Mouse (Mus musculus): Measurements from ENCODE around the gene Trappc2l. TPM values are rescaled to one million over a fixed set of nuclear protein-coding genes. Genes with fewer than 3 reads are reported as not detected.
"Not testable (repeated sequence)": the region's sequence is repeated elsewhere in the genome, so short reads cannot be mapped to it uniquely, and the experiment has no call there.

Gene Trappc2l
- polyA plus RNA-seq, 1 experiment from 2014 or later: 59.8 TPM

- WGBS: 89% methylated on average over 2 of the region's 2 CpGs
- Histone ChIP-seq H3K27me3 (ENCODE audit: control insufficient read depth, insufficient read depth, low read length) (no peaks in the 10 kb centered on the region), H3K4me1 (ENCODE audit: control insufficient read depth, insufficient read depth, low read length) (peaks cover 3% of the 10 kb centered on the region), H3K9ac (ENCODE audit: low read depth, low read length) (no peak overlapping the region), H3K36me3 (ENCODE audit: control insufficient read depth, insufficient read depth, low read length) (no peaks in the 10 kb centered on the region), H3K4me2 (replicated peaks; ENCODE audit: low read depth, low read length) (no peak overlapping the region), H3K4me3 (ENCODE audit: low read length) (no peak overlapping the region), H3K9me3 (ENCODE audit: control insufficient read depth, low read length) (no peaks in the 10 kb centered on the region), H3K27ac (ENCODE audit: low read depth, low read length) (no peak overlapping the region)
- ATAC-seq (ENCODE audit: low FRiP score, low TSS enrichment): no peak
These were observed 15.5 kb downstream of the Trappc2l start for GRCm38 (mm10) chr8:122626896-122627295.

DNA sequence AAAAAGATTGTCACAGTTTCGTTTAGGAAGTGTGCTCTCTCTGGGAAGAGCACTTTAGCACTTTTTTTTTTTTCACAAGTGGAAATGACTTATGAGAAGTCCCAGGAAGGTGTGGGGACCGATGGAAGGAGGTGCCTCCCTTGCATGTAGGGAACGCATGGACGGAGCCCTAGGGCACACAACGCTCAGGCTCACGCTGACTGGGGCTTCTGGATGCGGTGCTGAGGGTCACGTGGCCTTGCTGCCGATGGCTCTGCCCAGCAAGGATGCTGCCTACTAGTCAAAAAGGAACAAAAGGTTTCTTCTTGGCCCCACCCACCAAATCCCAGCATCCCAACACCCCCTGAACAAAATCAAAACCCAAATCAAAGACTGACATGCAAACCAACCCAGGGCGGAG lies 17.9 kb downstream of the Trappc2l start:
- WGBS: 31% methylated on average over 10 of the region's 10 CpGs
- no peaks in the 10 kb centered on the region for H3K36me3 ChIP-seq (ENCODE audit: control insufficient read depth, insufficient read depth, low read length)
- H3K4me1 ChIP-seq (ENCODE audit: control insufficient read depth, insufficient read depth, low read length): peaks cover 3% of the 10 kb centered on the region; the same call in 1 of the 2 replicates
- no peak overlapping the region for H3K9ac ChIP-seq (ENCODE audit: low read depth, low read length)
- no peaks in the 10 kb centered on the region for H3K27me3 ChIP-seq (ENCODE audit: control insufficient read depth, insufficient read depth, low read length)
- H3K4me3 ChIP-seq (ENCODE audit: low read length): no peak overlapping the region
- H3K4me2 ChIP-seq (replicated peaks; ENCODE audit: low read depth, low read length): no peak overlapping the region
- no peaks in the 10 kb centered on the region for H3K9me3 ChIP-seq (ENCODE audit: control insufficient read depth, low read length)
- H3K27ac ChIP-seq (ENCODE audit: low read depth, low read length): no peak overlapping the region
- ATAC-seq (ENCODE audit: low FRiP score, low TSS enrichment): no peak

- H3K4me1 ChIP-seq (ENCODE audit: control insufficient read depth, insufficient read depth, low read length): peaks cover 3% of the 10 kb centered on the region; the same call in 1 of the 2 replicates
- no peak for ATAC-seq (ENCODE audit: low FRiP score, low TSS enrichment)
- no peak overlapping the region for H3K27ac ChIP-seq (ENCODE audit: low read depth, low read length)
- no peaks in the 10 kb centered on the region for H3K9me3 ChIP-seq (ENCODE audit: control insufficient read depth, low read length)
- H3K36me3 ChIP-seq (ENCODE audit: control insufficient read depth, insufficient read depth, low read length): no peaks in the 10 kb centered on the region
- H3K4me3 ChIP-seq (ENCODE audit: low read length): no peak overlapping the region
- no peak overlapping the region for H3K4me2 ChIP-seq (replicated peaks; ENCODE audit: low read depth, low read length)
- no peaks in the 10 kb centered on the region for H3K27me3 ChIP-seq (ENCODE audit: control insufficient read depth, insufficient read depth, low read length)
- WGBS: 37% methylated on average over 22 of the region's 22 CpGs
- H3K9ac ChIP-seq (ENCODE audit: low read depth, low read length): no peak overlapping the region
These were observed 19.3 kb downstream of the Trappc2l start for GRCm38 (mm10) chr8:122630696-122631095.

GRCm38 (mm10) chr8:122632134-122632533 lies 20.7 kb downstream of the Trappc2l start:
- not testable (repeated sequence) for H3K9me3 ChIP-seq (ENCODE audit: control insufficient read depth, low read length); H3K9ac ChIP-seq (ENCODE audit: low read depth, low read length); H3K4me2 ChIP-seq (replicated peaks; ENCODE audit: low read depth, low read length); H3K27me3 ChIP-seq (ENCODE audit: control insufficient read depth, insufficient read depth, low read length); ATAC-seq (ENCODE audit: low FRiP score, low TSS enrichment); H3K27ac ChIP-seq (ENCODE audit: low read depth, low read length); H3K4me3 ChIP-seq (ENCODE audit: low read length); H3K36me3 ChIP-seq (ENCODE audit: control insufficient read depth, insufficient read depth, low read length)
- WGBS: 81% methylated on average over 3 of the region's 3 CpGs
- peaks cover 13% of the 10 kb centered on the region; the same call in 1 of the 2 replicates for H3K4me1 ChIP-seq (ENCODE audit: control insufficient read depth, insufficient read depth, low read length)

GRCm38 (mm10) chr8:122633205-122633604 lies 21.8 kb downstream of the Trappc2l start:
- Histone ChIP-seq H3K9me3 (ENCODE audit: control insufficient read depth, low read length) (no peaks in the 10 kb centered on the region), H3K4me1 (ENCODE audit: control insufficient read depth, insufficient read depth, low read length) (peaks cover 13% of the 10 kb centered on the region; the same call in 1 of the 2 replicates), H3K4me2 (replicated peaks; ENCODE audit: low read depth, low read length) (no peak overlapping the region), H3K36me3 (ENCODE audit: control insufficient read depth, insufficient read depth, low read length) (no peaks in the 10 kb centered on the region), H3K9ac (ENCODE audit: low read depth, low read length) (no peak overlapping the region), H3K27me3 (ENCODE audit: control insufficient read depth, insufficient read depth, low read length) (no peaks in the 10 kb centered on the region), H3K27ac (ENCODE audit: low read depth, low read length) (no peak overlapping the region), H3K4me3 (ENCODE audit: low read length) (no peak overlapping the region)
- 91% methylated on average over 14 of the region's 14 CpGs for WGBS
- no peak for ATAC-seq (ENCODE audit: low FRiP score, low TSS enrichment)

- WGBS: 45% methylated on average over 14 of the region's 14 CpGs
- ATAC-seq (ENCODE audit: low FRiP score, low TSS enrichment): peak; percentile 58
- Histone ChIP-seq H3K4me2 (replicated peaks; ENCODE audit: low read depth, low read length) (no peak overlapping the region), H3K4me1 (ENCODE audit: control insufficient read depth, insufficient read depth, low read length) (peaks cover 26% of the 10 kb centered on the region), H3K9me3 (ENCODE audit: control insufficient read depth, low read length) (no peaks in the 10 kb centered on the region), H3K36me3 (ENCODE audit: control insufficient read depth, insufficient read depth, low read length) (no peaks in the 10 kb centered on the region), H3K27ac (ENCODE audit: low read depth, low read length) (no peak overlapping the region), H3K4me3 (ENCODE audit: low read length) (no peak overlapping the region), H3K27me3 (ENCODE audit: control insufficient read depth, insufficient read depth, low read length) (no peaks in the 10 kb centered on the region), H3K9ac (ENCODE audit: low read depth, low read length) (0 out of 2 replicates have a peak overlapping the region, but pooled peaks have one; percentile 4)
These were observed 24.7 kb downstream of the Trappc2l start for GRCm38 (mm10) chr8:122635878-122636802.

DNA sequence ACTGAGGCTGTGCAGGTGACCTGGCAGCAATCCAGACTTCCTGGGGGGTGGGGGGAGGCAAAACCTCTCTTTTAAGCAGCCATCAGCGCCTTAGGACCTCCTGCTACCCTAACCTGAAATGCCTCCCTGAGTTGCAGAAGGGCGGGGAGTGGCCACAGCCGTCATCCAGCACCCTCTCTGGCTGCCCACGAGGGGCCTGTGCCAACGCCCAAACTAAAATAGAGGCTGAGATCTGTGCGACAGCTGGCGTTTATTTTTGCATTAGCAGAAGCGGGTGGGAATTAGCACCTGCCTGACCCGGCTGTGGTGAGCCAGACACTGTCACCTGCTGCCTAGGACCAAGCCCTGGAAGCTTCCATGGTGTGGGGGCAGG lies 25.3 kb downstream of the Trappc2l start:
- Histone ChIP-seq H3K36me3 (ENCODE audit: control insufficient read depth, insufficient read depth, low read length) (no peaks in the 10 kb centered on the region), H3K4me1 (ENCODE audit: control insufficient read depth, insufficient read depth, low read length) (peaks cover 27% of the 10 kb centered on the region), H3K27me3 (ENCODE audit: control insufficient read depth, insufficient read depth, low read length) (no peaks in the 10 kb centered on the region), H3K4me2 (replicated peaks; ENCODE audit: low read depth, low read length) (no peak overlapping the region), H3K9ac (ENCODE audit: low read depth, low read length) (0 out of 2 replicates have a peak overlapping the region, but pooled peaks have one; percentile 4), H3K9me3 (ENCODE audit: control insufficient read depth, low read length) (no peaks in the 10 kb centered on the region), H3K4me3 (ENCODE audit: low read length) (no peak overlapping the region), H3K27ac (ENCODE audit: low read depth, low read length) (no peak overlapping the region)
- WGBS: 66% methylated on average over 9 of the region's 9 CpGs
- no peak for ATAC-seq (ENCODE audit: low FRiP score, low TSS enrichment)

DNA sequence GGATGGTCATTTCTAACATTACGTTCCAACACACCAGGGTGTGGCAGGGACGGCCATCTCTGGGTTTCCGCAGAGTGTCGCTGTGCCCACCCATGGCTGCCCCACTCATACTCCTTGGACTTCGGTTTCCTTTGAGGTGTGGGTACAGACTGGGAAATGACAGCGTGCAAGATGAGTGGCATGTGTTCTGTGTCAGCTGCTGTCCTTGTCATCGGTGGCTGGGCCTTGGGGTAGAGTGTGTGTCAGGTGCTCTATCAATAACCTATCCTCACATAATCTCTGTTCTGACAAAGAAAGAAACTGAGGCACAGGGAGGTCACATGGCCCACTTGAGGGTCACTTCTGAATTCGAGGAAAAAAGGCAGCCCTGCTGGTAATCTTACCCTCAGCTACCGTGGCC lies 25.8 kb downstream of the Trappc2l start:
- Histone ChIP-seq H3K36me3 (ENCODE audit: control insufficient read depth, insufficient read depth, low read length) (no peaks in the 10 kb centered on the region), H3K4me2 (replicated peaks; ENCODE audit: low read depth, low read length) (no peak overlapping the region), H3K4me3 (ENCODE audit: low read length) (no peak overlapping the region), H3K9ac (ENCODE audit: low read depth, low read length) (no peak overlapping the region), H3K9me3 (ENCODE audit: control insufficient read depth, low read length) (no peaks in the 10 kb centered on the region), H3K4me1 (ENCODE audit: control insufficient read depth, insufficient read depth, low read length) (peaks cover 29% of the 10 kb centered on the region), H3K27ac (ENCODE audit: low read depth, low read length) (no peak overlapping the region), H3K27me3 (ENCODE audit: control insufficient read depth, insufficient read depth, low read length) (no peaks in the 10 kb centered on the region)
- WGBS: 88% methylated on average over 9 of the region's 9 CpGs
- no peak for ATAC-seq (ENCODE audit: low FRiP score, low TSS enrichment)

DNA sequence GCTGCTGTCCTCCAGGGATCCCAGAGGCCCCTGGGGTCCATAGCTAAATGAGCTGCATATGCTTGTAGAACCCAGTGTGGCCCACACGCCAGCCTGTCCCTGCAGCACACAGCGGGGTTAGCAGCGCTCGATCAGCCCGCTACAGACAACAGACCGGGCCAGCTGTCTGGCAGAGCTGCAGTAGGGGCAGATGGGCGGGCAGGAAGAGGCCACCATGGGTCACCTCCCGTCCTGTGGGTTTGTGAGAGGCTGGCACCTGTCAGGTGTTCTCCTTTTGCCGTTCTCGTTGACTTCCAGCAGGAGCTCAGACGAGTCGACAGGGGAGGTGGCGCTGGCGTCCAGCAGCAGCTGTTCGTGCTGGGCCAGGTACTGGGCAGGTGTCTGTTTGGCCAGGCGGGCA lies 27.2 kb downstream of the Trappc2l start:
- H3K4me1 ChIP-seq (ENCODE audit: control insufficient read depth, insufficient read depth, low read length): peaks cover 29% of the 10 kb centered on the region
- no peak overlapping the region for H3K4me2 ChIP-seq (replicated peaks; ENCODE audit: low read depth, low read length)
- ATAC-seq (ENCODE audit: low FRiP score, low TSS enrichment): no peak
- no peaks in the 10 kb centered on the region for H3K36me3 ChIP-seq (ENCODE audit: control insufficient read depth, insufficient read depth, low read length)
- H3K27me3 ChIP-seq (ENCODE audit: control insufficient read depth, insufficient read depth, low read length): no peaks in the 10 kb centered on the region
- H3K9ac ChIP-seq (ENCODE audit: low read depth, low read length): no peak overlapping the region
- no peak overlapping the region for H3K27ac ChIP-seq (ENCODE audit: low read depth, low read length)
- no peak overlapping the region for H3K4me3 ChIP-seq (ENCODE audit: low read length)
- no peaks in the 10 kb centered on the region for H3K9me3 ChIP-seq (ENCODE audit: control insufficient read depth, low read length)
- WGBS: 69% methylated on average over 16 of the region's 16 CpGs

Measured in kidney, embryonic 14.5 days (tissue).